9 mouse cellular contexts compared by ENCODE assay signal in the genomic region with DNA sequence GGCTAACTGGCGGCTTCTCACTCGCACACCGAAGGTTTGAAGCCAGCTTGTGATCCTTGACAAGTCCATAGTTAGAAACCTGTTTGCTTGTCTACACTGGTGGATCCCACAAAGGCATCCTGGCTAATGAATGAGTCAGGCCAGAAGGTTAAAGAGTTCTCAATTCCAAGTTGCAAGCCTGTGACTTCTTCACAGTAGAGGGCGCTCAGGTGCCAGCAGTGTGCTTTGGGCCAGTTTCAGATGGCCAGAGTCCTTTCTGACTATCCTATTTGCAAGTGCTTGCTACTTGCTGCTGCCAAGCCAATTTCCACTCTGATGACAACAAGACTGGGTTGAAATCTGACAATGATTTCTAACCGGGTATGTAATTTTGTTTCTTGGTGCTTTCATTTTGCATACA. TPM values are rescaled to one million over a fixed set of nuclear protein-coding genes. Genes with fewer than 3 reads are reported as not detected.
ATAC-seq lines count a peak whose summit lies in the region.
"Had no signal": no experiment of that assay in that cellular context is flagged by ENCODE, and none has a peak within 500 bp of the region (broad histone marks: within the 10 kb centered on the region; RNA-seq: fewer than 3 reads in every experiment).

No protein-coding gene starts in this region.

- peak; percentile 87 for ATAC-seq in common myeloid progenitor, adult 5-6 weeks (replicated peaks; ENCODE audit: low read depth, poor library complexity, severe bottlenecking)
- ATAC-seq in hematopoietic stem cell, adult 5-6 weeks (replicated peaks in 1 of 2; ENCODE audit: insufficient read depth in 1 of 2, low FRiP score in 2 of 2, low TSS enrichment in 1 of 2, low read depth in 1 of 2, poor library complexity in 2 of 2, severe bottlenecking in 2 of 2) = peak; percentile 73 to 74; a peak in 3 of 4 replicates
- peak; percentile 81 for ATAC-seq in megakaryocyte, adult 5-6 weeks (ENCODE audit: poor library complexity, severe bottlenecking)
- peak; percentile 66; the same call in 1 of the 2 replicates for ATAC-seq in monocyte, adult 5-6 weeks (replicated peaks; ENCODE audit: insufficient number of reproducible peaks, low FRiP score, low TSS enrichment, poor library complexity, severe bottlenecking)

RNA-seq across cellular contexts. Expression of gene Tcstv1, which starts 4.0 kb away (rescaled TPM):
- total RNA-seq in common myeloid progenitor, adult 5-6 weeks (2017) = not detected in 2 replicates
- total RNA-seq in hematopoietic stem cell, adult 5-6 weeks (2017) = not detected in 2 replicates
- not detected in 2 replicates for total RNA-seq in megakaryocyte, adult 5-6 weeks (2015)
- total RNA-seq in megakaryocyte, adult 5-6 weeks (2017) = not detected in 2 replicates
- not detected in 3 replicates for total RNA-seq in monocyte, adult 5-6 weeks (2017)
- total RNA-seq: adrenal gland, adult 18-20 months; adrenal gland, adult 8-10 months; adrenal gland, postnatal 14 days; adrenal gland, postnatal 36 days; G1E had no signal

RNA-seq across cellular contexts. Expression of gene Gm21761, which starts 30.5 kb away (rescaled TPM):
- total RNA-seq in common myeloid progenitor, adult 5-6 weeks (2017) = 0.59 TPM in 1 of 2 replicates, not detected in the other
- not detected in 2 replicates for total RNA-seq in hematopoietic stem cell, adult 5-6 weeks (2017)
- not detected in 2 replicates for total RNA-seq in megakaryocyte, adult 5-6 weeks (2015)
- total RNA-seq in megakaryocyte, adult 5-6 weeks (2017) = not detected in 2 replicates
- total RNA-seq in monocyte, adult 5-6 weeks (2017) = not detected in 3 replicates
- total RNA-seq: adrenal gland, adult 18-20 months; adrenal gland, adult 8-10 months; adrenal gland, postnatal 14 days; adrenal gland, postnatal 36 days had no signal

RNA-seq across cellular contexts. Expression of gene B020031M17Rik, which starts 52.1 kb away (rescaled TPM):
- total RNA-seq in common myeloid progenitor, adult 5-6 weeks (2017) = not detected in 2 replicates
- total RNA-seq in hematopoietic stem cell, adult 5-6 weeks (2017) = not detected in 2 replicates
- not detected in 2 replicates for total RNA-seq in megakaryocyte, adult 5-6 weeks (2015)
- total RNA-seq in megakaryocyte, adult 5-6 weeks (2017) = not detected in 2 replicates
- not detected in 3 replicates for total RNA-seq in monocyte, adult 5-6 weeks (2017)
- total RNA-seq: adrenal gland, adult 18-20 months; adrenal gland, adult 8-10 months; adrenal gland, postnatal 14 days; adrenal gland, postnatal 36 days; G1E had no signal

Comparison
In these comparisons a context has a peak if more than half of its experiments do, and no peak if none do; other contexts are left out.
1. Peak in every context shown above with its lines: ATAC-seq.